Mouse (Mus musculus): ENCODE results near the gene Dhtkd1.
"Not testable (repeated sequence)": the region's sequence is repeated elsewhere in the genome, so short reads cannot be mapped to it uniquely, and the experiment has no call there.

Gene Dhtkd1

DNA sequence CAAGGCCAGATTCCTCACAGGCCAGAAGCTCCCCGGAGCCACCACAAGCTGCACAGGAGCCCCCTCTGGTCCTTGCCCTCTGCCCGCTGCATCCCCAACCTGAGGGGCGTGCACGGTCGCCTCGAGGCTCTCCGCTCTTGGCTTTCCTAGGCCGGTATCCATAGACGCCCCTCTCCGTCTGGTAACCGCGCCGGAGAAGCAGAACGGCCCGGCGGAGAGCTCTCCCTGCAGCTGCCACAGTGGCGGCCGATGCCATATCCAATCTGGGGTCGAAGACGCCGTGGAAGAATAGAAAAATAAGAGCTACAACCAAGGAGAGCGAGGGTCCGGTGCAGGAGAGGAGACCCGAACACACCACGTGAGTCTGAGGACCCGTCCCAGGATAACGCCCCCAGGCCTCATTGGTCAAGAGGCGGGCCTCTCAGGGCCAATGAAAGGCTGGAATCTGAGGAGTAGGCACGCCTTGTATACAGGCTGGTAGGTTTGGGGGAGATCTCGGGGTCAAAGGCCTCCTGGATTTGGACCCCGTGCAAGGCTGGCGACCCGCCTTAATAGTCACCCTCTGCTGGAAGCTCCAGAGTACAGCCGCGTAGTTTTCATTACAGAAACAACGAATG is at the start of gene Dhtkd1:
Gene Dhtkd1, minus strand, starts transcription at position 377 of the 617 bp plus-strand sequence.
- peak; percentile 85 for DNase-seq

DNA sequence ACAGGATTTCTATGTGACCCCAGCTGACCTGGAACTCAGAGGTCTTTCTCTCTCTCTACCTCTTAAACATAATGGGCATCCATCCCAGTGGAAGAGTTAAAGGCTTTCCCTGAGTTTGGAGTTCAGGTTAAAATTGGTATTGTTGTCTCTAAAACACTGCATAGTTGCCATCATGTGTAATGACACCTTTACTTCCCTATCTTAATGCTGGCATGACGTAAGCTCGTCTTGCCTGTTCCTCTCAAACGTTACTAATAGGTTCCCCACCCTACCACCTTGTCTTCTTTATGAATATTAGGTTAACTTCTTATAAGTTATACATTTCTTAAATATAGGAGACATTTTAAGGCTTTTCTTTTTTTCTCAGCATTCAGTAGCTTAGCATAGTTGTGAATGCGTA is 34.9 kb upstream of the Dhtkd1 start:
- no peak for DNase-seq

DNA sequence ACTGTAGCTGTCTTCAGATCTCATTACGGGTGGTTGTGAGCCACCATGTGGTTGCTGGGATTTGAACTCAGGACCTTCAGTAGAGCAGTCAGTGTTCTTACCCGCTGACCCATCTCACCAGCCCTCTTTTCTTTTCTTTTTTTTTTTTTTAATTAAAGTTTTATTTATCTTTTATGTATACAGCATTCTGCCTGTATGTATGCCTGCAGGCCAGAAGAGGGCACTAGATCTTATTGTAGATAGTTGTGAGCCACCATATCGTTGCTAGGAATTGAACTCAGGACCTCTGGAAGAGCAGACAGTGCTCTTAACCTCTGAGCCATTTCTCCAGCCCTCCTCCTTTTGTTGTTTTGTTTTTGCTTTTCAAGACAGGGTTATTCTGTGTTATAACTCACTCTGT is 28.0 kb upstream of the Dhtkd1 start:
- DNase-seq: not testable (repeated sequence)

DNA sequence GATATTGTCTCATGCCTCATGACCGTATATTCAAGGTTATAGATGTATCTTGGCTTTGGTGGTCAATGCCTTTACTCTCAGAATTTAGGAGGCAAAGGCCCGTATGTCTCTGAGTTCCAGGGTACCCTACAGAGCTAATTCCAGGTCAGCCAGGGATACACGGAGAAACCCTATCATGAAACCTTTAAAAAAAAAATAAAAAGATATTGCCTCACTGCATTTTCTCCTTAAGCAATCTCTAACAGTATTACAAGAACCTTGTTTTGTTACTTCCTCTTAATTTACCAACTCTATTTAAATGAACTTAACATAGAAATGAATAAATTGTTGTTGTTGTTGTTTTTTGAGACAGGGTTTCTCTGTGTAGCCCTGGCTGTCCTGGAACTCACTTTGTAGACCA is 23.4 kb upstream of the Dhtkd1 start:
- no peak for DNase-seq

DNA sequence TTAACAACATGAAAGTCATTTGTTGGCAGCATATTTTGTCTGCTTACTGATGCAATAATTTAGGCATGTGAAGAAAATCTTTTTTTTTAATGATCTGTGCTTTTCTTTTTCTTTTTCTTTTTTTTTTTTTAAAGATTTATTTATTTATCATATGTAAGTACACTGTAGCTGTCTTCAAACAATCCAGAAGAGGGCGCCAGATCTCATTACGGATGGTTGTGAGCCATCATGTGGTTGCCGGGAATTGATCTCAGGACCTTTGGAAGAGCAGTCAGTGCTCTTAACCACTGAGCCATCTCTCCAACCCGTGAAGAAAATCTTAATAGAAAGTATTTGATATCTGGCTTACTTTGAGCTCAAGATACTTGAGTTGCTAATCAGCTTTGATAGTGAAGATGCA is 21.1 kb upstream of the Dhtkd1 start:
- DNase-seq: not testable (repeated sequence)

DNA sequence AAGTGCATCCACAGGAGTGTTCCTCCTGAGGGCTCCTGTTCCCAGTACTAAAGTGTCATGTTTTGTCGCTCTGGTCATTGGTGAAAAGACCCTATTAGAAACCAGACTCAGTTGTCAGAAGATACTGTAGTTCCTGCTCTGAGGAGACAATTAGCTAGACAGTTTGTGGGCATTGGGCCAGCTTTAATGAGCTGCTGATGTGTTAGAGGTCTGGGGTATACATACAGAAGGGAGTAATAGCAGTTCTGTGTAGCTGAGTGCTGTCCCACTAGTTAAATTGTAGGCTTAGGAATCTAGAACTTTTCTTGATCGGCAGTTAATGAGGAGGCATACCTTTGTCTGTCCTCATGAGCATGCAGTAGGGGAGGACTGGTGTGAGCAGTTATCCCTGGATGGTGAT is 19.7 kb upstream of the Dhtkd1 start:
- peak; percentile 52 for DNase-seq

DNA sequence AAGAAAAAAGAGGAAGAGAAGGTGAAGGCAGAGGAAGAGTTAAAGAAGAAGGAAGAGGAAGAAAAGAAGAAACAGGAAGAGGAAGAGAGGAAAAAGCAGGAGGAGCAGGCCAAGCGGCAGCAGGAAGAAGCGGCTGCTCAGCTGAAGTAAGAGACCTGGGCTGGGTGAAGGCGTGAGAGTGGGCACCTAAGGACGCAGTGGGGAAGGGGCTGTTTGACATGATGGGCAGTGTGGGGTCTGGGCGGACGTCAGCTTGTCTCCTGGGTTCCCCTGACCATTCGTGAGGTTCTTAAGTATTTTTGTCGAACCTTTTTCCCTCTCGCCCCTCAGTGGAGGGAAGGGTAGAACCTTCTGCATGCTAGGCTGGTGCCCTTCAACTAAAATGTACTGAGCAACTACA is 15.1 kb upstream of the Dhtkd1 start:
- DNase-seq: no peak

DNA sequence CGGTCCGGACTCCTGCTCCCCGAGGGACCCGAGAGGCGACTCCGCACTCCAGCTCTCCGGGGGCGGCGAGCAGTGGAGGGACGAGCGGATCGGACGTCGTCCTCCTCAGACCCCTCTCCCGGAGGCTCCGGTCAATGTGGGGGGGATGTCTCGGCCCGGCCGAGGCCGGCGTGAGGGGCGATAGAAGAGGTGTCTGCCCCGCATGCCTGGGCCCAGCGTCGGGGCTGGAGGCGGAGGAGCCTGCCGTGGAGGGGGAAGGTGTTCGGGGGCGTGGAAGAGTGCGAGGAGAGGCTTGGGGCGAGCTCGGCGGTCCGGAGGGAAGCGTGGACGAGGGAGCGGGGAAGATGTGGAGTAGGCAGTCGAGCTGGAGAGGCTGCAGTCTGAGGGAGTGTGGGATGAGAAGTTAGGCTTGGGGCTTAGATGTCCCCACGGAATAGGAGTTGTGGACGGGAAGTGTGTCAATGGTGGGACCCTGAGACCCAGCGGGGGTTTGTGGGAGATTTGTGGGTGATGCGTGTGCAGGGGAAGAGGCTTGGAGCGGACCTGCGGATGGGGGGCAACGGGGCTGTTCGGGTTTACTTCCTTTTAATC is 9.1 kb upstream of the Dhtkd1 start:
- no peak for DNase-seq

DNA sequence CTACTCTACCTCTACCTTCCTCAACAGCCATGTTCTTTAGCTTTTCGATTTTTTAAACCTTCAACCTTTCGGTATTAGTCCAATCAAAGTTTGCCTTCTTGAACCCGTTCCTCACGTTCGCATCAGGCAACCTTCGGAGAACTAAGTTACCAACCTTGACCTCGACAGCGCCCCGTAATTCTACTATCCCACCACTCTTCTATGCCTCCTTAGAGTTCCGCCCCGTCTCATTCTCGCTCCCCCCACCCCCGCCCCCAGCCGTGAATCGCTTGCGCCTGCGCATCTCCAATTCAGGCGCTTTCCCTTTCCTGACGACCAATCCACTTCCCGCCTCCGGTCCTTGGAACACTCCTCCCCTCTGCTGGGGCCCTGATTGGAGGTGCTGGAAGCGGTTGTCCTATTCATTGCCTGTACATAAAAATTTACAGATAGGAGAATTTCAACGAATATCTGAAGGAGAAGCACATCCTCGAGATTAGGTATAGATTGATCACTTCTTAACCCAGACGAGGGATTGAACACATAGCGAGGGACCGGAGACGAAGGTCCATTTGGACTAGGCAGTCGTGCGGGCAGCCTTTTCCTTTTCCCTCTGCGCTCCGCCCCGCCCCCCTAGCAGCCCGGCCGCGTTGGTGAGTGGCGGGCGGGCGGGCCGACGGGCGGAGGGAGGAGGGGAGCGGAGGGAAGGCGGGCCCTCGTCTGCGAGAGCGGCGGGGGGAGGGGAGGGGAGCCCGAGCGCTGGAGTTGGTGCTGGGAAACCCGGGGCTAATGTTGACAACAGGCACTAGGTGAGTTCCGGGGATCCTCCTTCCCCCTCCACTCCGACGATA is 8.4 kb upstream of the Dhtkd1 start, which contains the start of gene Upf2:
Gene Upf2, plus strand, starts transcription at position 704 of the 830 bp plus-strand sequence.
- peak; percentile 99 for DNase-seq

DNA sequence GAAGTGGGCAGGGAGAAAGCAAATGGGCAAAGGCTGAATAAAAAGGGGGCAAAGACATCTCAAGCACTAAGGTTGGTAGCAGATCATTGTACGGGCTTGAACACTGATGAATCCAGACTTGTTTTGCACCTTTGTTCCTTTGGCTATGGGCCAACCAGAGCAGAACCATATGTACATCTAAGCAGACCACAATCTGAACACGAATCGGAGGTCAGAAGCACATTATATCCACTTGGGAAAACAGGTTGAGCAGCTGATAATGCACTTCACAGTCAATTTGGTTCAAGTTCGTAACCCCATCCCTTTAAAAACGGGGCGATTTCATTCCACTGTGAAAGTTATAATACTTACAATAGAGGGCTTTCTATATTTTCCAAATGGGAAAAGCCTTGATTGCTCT is 7.7 kb upstream of the Dhtkd1 start:
- peak; percentile 63 for DNase-seq

DNA sequence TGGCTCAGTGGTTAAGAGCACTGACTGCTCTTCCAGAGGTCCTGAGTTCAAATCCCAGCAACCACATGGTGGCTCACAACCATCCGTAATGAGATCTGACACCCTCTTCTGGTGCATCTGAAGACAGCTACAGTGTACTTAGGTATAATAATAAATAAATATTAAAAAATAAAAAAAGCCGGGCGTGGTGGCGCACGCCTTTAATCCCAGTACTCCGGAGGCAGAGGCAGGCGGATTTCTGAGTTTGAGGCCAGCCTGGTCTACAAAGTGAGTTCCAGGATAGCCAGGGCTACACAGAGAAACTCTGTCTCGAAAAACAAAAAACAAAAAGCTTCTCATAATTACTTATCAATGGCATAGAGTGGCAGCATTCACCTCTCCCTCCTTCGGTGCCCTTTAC is 7.2 kb upstream of the Dhtkd1 start:
- not testable (repeated sequence) for DNase-seq

DNA sequence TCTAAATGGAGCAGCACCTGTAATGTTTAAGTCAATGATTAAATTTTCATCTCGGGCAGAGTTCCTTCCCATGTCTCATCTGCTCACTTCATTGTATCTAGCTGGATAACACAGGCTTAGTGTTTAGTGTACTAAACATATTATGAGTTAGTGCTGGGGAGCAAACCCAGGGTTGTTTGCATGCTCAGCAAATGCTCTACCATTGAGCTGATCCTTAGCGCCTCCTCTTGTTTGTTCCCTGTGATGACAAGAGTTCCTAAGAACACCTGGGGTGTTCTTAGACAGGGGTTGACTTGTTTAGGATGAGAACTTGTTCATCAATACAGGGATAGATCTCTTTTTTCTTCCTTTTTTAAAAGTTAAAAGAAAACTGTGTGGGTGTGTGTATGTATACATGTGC is 6.4 kb upstream of the Dhtkd1 start:
- DNase-seq: no peak

DNA sequence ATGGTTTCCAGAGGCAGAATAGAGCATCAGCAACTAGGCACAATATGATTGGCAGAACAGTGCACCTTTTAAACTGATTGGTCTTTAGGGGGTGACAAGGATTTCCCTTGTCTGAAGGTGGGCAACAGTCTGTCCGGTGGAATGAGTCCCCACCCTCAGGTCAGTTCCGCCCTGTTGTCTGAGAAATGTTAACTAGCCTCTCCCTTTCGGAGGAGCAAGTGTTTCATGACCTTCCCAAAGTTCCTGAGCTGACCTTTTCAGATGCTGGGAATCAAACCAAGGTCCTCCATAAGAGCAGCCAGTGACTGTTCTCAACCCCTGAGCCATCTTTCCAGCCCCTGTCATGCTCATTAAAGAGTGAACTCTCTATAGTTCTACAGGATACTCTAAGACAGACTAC is 4.3 kb upstream of the Dhtkd1 start:
- no peak for DNase-seq

DNA sequence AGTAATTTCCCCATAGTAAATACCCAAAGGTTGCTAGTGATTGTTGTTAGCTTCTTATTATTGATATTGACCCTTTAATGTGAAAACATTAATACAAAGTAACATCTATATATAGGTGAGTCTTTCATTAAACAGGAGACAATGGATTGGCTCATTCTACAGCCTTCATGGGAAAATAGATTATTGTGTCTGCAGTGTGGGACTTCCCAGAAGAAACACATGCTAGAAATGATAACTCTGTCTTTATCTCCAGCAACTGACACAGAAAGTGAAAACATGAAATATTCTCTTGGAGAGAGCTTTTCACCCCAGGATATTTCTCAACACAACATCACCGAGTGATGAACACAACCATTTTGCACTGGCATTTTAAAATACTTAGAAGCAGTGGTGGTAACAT is 3.0 kb upstream of the Dhtkd1 start:
- DNase-seq: no peak

DNA sequence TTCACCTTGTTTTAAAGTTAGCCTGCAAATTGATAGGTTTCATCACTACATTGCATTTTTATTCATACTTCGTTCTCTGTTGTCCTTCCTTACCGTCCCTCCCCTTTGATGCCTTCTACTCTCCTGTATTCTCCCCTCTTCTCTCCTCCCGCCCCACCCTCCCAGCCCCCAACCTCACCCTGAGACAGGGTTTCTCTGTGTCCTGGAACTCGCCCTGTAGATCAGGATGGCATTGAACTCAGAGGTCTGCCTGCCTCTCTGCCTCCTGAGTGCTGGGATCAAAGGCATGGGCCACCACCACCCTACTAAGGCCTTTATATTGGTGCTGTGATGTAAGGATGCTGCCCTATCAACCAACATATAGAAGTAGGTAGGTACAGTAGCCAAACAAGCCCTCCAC is 479 bp upstream of the Dhtkd1 start:
- DNase-seq: no peak

DNA sequence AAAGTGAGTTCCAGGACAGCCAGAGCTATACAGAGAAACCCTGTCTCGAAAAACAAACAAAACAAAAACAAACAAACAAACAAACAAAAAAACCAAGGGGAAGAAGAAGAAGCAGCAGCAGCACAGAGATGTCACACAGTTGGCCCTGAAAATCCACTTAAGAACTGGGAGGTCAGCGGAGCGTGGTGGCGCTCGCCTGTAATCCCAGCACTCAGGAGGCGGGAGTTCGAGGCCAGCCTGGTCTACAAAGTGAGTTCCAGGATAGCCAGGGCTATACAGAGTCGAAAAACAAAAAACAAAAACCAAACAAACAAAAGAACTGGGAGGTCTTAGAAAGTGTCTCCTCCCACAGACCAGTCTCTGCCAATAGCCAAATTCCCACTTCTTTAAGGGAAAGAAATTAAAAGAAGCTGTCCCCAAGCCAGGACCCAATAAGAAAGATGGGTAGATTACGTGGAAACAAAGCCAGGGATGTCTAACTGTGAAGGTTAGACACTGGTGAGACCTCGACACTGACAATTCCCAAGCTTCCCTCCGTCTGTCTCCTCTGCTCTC is 654 bp downstream of the Dhtkd1 start:
- DNase-seq: peak; percentile 27

DNA sequence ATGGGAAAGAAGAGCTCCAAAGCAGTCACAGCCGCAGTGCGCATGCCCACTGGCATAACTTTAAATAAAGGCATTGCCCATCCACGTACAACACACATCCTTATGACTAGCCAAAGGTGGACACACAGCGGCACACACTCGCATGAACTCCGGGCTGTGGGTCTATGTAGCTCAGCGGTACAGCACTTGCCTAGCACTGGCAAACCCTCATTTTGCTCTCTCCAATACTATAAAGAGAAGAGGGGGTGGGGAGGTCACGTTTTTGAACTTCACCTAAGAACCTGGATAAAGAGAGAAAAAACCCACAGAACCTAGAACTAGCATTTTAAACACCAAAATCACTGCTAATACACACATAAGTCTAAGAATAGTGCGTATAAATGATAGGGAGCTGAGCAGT is 1.7 kb downstream of the Dhtkd1 start:
- no peak for DNase-seq

DNA sequence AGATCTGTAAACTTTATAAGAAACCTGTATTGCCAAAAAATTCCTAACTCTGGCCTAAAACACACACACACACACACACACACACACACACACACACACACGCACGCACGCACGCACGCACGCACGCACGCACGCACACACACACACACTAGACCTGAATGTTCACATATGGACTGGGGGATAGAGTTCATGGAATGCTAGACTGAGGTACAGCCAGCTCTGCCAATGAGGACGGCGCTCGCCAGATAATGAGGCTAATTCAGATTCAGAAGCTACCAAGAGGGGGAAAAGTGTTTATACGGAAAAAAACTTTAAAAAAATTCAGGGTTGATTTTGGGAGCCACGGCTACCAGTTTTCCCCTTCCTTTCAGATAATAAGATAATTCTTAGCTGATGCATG is 2.7 kb downstream of the Dhtkd1 start:
- DNase-seq: no peak

DNA sequence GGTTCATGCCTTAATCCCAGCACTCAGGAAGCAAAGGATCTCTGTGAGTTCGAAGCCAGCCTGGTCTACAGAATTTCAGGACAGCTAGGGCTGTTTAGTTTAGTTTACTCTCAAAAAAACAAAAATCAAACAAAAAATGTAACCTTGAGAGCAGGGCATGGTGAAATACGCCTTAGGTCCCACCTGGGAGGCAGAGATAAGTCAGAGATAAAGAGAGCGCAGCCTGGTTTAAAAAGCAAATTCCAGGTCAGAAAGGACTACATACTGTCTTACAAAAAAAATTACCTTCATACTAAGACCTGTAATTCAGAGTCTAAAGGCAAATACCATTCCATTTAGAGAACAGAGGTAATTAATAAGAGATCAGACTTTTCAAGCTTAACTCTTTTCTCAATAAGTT is 3.3 kb downstream of the Dhtkd1 start:
- DNase-seq: no peak

DNA sequence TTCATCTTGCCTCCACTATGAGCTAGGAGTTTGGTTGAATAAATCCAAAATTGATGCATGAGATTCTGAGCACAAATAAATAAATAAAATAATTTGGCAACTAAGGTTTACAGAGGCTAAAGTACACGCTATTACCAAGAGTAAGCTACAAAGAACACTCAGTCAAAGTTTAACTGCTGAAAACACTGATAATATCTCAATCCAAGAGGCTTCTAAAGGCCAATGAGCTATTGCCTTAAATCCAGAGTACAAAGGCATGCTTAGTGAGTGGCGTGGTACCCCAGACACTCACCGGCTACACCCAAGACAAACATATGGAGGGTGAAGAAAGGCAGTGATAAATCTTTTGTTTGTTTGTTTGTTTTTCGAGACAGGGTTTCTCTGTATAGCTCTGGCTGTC is 6.0 kb downstream of the Dhtkd1 start:
- no peak for DNase-seq

DNA sequence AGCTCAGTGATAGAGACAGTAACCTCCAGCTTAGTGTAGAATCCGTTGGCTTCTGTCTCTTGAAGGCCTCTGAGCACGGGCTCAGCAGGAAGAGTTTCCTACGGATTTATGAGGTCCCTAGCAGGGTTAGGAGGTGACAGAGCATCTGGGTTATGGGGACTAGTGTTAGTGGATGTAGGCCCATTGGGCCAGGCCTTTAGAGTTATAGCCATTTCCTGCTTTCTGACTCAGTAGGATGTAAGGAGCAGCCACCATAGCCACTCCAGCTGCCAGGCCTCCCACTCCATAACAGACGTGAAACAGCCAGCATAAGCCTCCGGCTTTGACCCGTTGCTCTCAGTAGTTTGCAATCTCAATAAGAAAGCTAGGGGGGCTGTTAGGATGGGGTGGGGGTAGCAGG is 6.5 kb downstream of the Dhtkd1 start:
- DNase-seq: no peak

DNA sequence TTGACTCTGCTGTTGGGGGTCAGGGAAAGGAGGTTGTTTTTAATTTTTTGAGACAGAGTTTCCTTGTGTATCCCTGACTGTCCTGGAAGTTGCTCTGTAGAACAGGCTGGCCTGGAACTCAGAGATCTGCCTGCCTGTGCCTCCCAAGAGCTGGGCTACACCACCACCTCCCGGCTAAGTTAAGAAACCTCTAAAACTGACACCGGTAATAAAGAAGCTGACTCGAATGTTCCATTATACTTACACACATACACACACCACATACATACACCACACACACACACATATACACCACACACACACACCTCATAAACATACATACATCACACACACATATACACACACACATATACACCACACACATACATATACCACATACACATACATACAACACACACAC is 7.7 kb downstream of the Dhtkd1 start:
- no peak for DNase-seq

DNA sequence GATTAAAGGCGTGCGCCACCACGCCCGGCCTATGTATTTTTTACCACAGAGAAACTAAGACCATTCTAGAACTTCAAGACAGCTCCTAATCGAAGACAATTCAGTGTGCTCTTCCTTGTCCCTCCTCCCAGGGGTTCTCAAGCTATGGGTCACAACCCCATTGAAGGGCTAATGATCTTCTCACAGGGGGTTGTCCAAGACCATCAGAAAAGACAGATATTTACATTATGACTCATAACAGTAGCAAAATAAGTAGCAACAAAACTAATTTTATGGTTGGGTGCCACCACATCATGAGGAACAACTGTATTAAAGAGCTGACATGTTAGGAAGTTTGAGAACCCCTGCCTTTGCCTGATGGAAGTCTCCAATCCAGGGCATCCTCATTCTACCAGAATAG is 10.7 kb downstream of the Dhtkd1 start:
- DNase-seq: no peak

Measured in retina, postnatal 1 day (tissue).